Mouse (Mus musculus): ENCODE data around the gene Lmbr1.

The Lmbr1 gene

DNA sequence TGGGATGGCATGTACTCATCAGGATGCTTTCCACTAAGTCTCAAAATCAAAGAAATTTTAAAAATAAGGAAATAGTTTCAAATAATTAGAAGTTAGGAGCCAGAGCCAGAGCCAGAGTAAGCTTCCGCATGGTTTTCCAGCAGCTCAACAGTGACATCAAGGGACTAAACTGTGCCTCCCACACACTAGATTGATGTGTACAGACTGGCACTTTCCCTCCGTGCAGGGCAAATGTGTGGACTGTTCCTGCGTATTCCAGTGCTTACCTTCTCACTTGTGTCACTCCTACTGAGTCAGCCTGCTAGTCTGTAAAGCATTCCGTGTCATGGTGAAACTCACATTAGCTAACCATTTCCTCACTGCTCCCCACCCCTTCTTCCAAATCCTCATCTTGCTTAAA is 107.3 kb downstream of the Lmbr1 start:
- no peak for DNase-seq (ENCODE audit: low read depth, low spot score)

DNA sequence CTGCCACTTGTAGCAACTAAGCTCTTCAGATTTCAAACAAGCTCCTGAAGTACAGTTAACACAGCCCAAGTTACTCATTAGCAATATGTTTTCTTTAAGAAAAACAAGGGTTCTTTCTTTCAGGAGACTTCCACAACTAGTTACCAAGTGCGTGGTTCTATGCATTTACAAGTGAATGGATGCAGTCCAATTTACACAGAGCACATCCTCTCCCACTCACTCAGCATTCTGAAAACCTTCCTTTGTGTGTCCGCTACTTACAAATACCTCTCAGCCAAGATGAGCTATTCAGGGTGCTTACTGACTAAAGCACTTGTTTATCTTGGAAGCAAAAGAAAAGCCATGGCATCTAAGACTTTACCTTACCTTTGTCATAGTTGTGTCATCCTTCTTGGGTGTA is 124.3 kb downstream of the Lmbr1 start:
- peak; percentile 59 for DNase-seq (ENCODE audit: low read depth, low spot score)

DNA sequence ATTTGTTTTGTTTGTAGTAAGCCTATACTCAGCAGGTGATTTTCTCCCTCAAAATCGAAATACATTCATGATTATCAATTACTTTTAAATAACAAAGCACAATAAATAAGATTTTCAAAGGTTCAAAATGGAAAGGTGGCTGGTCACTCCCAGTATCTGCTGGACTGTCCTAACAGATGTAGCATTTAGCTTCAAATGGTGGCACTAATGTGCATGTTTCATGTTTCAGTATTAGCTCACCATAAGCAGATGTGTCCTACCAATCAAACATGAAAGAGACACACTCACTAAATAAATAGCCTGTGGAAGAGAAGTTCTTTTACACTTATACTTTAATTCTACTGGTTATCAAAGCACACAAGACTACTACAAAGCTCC is 126.7 kb downstream of the Lmbr1 start:
- DNase-seq (ENCODE audit: low read depth, low spot score): no peak

DNA sequence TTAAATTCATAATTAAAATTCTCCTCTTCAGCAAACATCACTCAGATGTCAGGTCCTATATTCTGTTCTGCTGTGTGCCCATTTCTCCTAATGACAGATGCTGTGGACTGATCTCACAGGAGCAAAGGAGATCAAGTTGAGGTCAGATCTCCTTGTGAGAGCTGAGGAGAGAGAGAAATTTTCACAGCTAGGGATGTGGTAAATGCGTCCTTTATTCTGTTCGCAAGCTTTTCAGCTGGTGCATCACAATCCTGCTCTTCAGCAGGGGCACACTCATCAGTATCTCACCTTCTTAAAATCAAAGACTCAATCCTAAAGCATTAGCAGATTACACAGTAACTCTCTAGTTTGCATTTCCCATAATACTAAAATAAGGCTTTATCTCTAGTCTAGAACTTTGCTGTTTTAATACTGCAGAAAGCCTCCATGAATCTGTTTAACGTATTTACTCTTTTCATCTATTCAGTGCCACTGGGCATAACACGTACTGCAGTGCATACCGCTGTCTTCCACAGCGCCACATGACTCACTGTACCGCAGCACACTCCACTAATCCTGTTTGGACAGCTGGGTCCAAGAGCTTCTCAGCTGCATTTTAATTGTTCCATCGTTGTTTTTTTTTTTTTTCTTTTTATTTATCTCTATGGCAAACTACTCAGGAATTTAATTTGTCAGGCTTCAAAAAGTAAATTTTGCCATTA is 127.2 kb downstream of the Lmbr1 start:
- DNase-seq (ENCODE audit: low read depth, low spot score): no peak

DNA sequence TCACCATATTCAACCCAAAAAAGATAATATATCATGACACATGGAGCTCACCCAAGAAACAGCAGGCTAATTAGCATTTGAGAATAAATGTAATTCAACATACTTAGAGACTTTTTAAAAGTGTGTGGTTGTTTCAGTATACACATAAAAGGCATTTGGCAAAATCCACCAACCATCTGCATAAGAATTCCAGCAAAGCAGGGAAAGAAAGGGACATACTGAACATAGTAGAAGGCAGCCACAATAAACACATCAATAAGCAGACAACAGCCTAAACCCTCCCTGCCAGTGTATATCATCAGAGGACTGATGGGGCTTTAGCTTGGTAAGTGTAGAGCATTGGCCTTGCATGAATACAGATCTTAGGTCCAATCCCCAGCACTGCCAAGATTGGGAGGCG is 133.4 kb downstream of the Lmbr1 start:
- no peak for DNase-seq (ENCODE audit: low read depth, low spot score)

DNA sequence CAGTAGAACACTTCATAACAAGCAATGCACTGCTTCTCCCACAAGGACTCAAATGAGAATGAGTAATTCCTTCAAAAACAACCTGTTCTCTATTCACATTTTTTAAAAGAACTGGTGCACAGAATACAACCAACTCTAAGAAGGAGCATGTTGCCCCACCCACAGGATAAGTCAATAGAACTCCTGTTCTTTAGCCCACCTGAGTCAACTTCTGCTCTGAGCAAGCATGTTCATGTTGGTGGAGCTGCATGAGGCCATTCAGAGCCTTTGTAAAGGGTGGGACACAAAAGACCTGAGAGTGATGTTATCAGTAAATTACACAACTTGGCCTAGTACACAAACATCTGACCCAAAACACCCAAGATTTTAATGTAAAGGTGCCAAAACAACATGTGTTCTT is 139.8 kb downstream of the Lmbr1 start:
- DNase-seq (ENCODE audit: low read depth, low spot score): no peak

DNA sequence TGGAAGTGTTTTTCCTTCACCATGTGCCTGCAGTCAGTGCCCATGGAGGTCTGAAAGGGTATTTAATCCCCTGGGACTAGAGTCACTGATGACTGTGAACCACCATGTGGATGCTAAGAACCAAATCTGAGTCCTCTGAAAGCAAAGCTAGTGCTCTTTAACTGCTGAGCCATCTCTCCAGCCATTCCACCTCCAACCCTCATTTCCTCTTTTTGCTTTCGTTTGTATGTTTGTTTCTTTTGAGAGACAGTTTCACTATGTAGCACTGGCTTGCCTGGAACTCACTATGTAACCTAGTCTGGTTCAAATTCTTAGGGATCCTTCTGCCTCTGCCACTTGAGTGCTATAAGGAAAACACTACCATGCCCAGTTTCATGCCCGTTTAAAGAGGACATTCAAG is 147.7 kb downstream of the Lmbr1 start:
- no peak for DNase-seq (ENCODE audit: low read depth, low spot score)

DNA sequence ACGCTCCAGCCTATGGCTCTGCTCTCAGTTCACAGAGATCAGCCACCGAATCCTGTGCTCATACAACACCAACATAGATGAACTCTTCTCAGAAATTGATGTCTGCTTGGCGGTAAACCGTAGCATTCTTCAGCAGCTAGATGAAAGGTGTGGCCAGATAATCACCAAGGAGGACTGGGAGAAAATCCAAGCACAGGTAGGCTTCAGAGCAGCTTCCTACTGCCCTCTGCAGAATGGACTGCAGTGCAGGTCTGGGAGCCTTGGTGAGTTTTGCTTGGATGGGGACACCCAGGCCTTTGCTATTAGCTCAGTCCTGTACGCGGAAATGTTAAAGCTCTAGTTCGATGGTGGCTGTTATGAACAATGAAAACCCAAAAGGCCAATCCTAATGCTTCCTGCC is 154.1 kb downstream of the Lmbr1 start:
- DNase-seq (ENCODE audit: low read depth, low spot score): no peak

DNA sequence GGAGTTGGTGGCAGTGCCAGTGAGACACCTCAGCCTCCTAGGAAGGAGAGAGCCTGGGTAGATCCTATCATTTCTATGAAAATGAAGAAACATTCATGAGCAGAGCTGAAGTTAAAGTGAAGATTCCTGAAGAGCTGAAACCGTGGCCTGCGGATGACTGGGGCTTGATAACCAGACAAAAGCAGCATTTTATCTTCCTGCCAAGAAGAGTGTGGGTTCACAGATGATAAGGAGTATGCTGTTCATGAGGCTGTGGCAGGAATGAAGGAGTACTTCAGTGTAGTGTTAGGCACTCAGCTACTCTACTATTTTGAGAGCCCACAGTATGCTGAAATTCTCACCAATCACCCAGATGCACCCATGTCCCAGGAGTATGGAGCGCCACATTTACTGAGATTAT is 160.2 kb downstream of the Lmbr1 start:
- DNase-seq (ENCODE audit: low read depth, low spot score): no peak

DNA sequence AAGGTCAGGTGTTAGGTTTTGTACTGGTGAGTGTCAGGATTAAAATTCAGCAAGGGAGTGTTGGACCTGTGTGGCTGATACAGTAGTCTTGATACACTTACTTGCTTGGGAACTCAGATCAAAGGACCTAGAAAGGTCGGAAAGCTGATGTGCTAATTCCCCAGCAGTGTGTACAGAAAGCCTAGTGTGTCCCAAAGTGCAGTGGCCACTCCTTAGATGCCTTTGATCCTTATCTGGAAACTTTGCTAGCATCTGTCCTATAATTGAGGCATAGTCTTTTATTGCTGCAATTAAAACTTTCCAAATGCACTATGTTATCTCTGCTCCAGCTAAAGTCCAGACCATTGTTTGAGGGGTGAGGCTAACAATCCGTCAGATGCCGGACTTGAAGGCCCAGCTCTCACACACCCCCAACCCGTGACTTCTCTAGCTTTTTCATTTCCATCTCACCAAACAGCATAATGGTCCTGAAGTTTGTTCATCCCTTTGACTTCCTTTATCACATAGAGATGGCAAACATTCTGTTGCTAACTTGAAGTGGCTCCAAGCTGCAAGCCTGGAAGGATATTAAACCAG is 166.1 kb downstream of the Lmbr1 start:
- DNase-seq (ENCODE audit: low read depth, low spot score): peak; percentile 21

DNA sequence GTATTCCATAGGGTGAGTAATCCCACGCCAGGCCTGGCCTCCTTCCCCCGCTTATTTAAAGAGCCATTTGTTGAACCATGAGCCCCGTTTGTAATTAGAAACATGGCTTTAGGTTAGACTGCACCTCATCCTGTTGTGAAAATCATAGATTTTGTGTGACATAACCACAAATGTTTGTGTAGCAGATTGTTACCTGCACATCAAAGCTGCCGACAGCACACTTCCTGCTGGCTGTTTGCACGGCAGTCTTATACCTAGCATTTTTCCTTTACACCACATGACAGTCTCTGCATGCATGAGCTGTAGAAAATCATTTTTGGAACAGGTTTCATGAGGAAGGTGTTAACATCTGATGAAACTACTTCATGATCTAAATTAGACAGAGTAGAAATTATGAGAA is 172.5 kb downstream of the Lmbr1 start:
- DNase-seq (ENCODE audit: low read depth, low spot score): no peak

DNA sequence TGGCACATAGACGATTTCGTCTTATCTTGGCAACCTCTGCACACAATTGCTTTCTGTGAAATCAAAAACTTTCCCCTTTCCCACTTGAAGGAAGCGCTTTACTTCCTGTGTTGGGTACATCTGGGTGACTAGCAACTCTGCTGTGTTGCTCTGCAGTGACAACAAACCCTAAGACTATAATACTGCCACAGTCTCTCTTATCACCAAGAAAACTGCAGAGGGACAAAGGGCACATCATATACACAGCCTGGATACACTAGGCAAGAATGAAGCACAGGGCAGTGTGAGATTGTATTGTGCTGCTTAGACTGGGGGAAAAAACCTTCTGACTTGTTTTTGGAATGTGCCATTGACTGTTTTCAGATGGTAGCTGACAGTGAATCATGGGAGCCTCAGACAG is 178.3 kb downstream of the Lmbr1 start:
- no peak for DNase-seq (ENCODE audit: low read depth, low spot score)

DNA sequence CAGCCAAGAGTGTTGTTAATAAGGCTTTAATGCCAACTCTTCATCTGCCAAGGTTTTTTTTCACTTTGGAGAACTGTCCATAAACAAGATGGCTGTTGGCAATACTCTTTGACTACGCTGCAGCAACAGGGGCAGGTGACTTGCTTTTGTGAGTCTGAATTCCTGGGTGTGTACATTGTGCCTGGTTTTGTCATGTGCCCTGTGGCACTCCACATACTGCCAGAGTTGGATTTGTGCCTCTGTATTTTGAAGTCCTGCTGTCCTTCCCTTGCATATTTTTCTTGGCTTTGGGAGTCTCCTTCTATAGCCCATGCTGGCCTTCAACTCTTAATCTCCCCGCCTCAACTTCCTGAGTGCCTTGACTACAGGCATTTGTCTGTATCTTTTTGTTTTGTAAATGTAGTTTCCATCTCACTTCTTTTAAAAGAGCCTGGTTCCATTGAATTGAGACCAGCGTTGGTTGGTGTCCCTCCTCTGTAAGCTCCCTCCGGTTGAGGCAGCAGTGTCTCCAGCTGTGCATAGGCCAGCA is 179.2 kb downstream of the Lmbr1 start:
- DNase-seq (ENCODE audit: low read depth, low spot score): peak; percentile 80

DNA sequence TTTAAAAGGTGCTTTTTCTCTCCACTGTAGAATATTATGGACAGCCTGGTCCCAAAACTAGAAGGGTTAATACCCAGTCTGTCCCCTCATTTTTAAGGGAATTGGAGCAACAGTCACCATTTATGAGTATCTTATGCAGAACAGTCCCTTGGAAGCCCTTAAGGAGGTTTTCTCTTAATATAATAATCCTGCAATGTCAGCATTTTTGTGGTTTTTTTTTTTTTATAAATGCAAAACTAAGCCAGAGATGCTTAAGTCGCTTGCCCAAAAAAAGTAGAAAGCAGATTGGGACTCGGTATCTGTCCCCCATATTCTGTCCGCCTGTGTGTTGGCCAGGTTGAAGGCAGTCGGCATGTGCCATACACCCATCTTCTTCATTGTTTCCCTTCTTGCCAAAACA is 181.0 kb downstream of the Lmbr1 start:
- DNase-seq (ENCODE audit: low read depth, low spot score): no peak

DNA sequence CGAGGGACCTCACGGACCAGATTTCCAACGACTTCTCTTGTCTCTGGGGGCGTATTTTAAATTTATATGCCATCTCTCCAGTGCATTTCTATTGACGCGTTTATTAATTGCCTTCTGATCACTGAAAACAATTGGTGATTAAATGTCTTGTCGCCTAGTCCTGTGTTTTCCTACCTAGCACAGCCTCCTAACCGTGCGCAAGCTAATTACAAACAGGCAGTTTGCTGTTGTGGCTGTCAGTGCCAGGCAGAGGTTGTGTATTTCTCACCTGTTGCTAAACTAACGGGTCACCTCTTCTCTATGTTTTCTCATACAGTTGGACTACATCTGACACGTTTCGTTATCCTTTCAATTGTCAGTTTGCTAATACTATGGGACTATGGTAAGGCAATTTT is 181.9 kb downstream of the Lmbr1 start:
- no peak for DNase-seq (ENCODE audit: low read depth, low spot score)

DNA sequence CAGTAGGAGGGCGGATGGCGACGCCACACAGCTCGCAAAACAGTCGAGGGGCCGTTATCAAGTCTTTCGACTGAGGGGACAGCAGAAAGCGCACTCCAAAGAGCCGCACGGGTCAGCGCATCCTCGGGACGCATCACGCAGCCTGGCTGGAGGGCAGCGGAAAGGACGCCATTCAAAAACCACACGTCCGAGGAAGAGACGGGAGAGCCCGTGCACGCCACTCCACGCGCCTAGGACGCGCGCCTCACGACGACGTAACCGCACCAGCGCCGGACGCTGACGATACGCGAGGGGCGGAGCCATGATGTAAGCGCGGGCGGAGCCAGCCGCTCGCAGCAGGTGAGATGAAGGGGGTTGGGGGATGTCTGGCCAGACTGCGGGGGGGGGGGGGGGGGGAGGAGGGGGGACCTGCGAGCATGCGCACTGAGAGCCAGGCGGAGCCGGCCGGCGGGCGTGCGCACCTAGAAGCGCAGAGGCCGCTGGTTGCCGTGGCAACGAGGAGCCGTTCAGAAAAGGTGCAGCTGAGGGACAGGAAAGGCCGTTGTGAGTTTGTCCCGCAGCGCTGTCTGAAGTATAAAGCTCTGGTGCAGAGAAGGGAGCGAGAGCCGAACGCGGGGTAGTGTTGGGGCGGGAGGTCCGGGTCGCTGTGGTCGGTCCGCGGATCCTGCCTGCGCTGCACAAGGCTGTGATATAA is 182.5 kb downstream of the Lmbr1 start, which contains the start of gene Rnf32:
Rnf32 (plus strand) TSS at position 423 of the 694 bp plus-strand sequence.
- DNase-seq (ENCODE audit: low read depth, low spot score): peak; percentile 98

DNA sequence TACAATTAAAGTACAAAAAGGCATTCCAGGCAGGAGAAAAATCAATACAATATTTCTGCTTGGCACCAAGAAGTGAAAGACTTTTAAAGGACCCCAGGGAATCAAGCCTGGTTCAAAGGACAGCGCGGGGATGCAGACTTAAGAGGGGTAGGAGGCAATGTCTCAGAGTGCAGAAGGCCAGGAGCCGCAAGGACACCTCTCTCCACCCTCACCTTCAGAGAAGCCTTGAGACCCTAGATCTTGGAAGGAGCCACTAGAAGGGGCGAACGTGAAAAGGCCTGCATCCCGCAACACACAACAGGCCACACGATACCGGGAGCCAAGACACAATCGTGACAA is 183.0 kb downstream of the Lmbr1 start:
- no peak for DNase-seq (ENCODE audit: low read depth, low spot score)

DNA sequence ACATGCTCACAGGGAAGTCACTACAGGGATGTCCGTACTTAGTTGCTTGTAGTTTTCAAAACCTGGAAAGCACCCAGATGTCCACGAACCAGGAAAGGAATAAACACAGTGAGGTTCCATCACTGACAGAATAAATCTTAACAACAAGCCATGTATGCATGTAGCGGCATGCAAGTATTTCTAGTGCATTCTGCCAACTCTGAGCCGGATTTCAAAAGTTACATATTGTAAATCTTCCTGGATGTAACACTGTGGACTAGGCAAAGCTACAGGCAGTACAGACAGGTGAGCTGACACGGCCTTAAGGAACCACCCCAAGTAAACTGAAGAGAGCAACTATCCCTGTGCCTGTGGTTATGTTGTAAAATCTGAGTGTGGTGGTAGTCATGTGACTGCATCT is 191.4 kb downstream of the Lmbr1 start:
- no peak for DNase-seq (ENCODE audit: low read depth, low spot score)
